Mouse (Mus musculus) adrenal gland, adult 18-20 months (tissue): ENCODE results near the gene Ttyh3. TPM values are rescaled to one million over a fixed set of nuclear protein-coding genes. Genes with fewer than 3 reads are reported as not detected.

Experiments
- DNase-seq, 2 experiments: peaks; one replicate each; pipeline ENCODE4 v3.0.0; 2021 to 2022; ENCODE audit warnings: low spot score in 2 of 2
- total RNA-seq, 2 experiments: library from RNA; stranded (reverse); gene quantifications; 1 replicate in 1 of 2; 2 replicates in 1 of 2; pipeline ENCODE4 v1.2.3; 2021

Gene Ttyh3
- total RNA-seq, 2 experiments from 2014 or later, result 26.5 to 70.6 TPM

DNA sequence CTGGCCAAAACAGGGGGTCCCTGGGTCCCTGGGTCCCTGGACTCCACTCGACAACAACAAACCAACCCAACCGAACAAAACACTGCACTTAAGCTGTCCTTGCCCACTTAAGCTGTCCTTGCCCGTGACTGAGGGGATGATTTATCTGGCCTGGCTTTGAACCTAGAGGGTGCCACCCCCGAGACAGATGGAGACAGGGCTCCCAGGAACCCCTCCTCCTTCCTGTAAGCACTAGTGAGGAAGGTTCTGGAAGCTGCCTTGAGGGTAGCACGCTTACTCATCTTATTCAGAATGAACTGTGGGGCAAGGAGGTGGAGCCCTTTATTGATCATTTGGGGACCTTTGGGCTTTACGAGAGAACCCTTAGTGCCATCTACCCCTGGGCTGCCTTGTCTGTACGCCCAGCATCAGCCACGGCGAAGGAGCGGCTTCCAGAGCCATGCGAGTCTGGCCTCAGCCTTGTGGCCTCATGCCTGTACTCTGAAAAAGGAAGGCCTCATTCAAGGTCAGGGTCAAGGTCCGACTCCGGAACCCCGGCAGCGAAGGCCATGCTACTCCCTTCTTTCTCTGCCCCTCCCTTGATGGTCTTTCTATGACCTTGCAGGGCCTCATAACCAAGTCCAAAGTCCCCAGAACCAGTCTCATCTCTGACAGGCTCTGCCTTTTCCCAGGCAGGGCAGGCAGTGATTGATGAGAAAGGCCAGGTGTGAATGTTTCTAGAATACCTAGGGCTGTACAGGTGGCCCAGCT, 5.4 kb upstream of the Ttyh3 start:
- peak in 1 of 2 experiments; percentile 72 for DNase-seq

DNA sequence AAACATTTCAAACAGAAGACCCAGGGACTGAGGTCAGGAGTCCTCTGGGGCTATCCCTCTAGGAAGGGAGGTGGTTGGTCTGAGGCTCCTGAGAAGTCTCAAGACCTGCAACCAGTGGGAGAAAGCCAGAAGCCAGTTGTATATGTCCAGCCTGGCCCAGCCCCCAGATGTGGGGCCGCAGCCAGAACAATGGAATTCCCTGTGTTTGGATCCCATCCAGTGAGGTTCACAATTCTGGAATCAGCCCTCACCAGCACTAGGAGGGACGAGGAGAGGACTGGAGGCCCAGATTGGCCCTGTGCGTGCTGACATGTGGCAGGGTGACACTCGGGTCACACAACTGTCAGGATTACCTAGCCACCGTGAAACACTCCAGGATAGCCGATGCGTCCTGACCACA, 3.8 kb upstream of the Ttyh3 start:
- no peak for DNase-seq

- no peak for DNase-seq
These were observed 2.4 kb upstream of the Ttyh3 start for GRCm38 (mm10) chr5:140651231-140651630.

DNA sequence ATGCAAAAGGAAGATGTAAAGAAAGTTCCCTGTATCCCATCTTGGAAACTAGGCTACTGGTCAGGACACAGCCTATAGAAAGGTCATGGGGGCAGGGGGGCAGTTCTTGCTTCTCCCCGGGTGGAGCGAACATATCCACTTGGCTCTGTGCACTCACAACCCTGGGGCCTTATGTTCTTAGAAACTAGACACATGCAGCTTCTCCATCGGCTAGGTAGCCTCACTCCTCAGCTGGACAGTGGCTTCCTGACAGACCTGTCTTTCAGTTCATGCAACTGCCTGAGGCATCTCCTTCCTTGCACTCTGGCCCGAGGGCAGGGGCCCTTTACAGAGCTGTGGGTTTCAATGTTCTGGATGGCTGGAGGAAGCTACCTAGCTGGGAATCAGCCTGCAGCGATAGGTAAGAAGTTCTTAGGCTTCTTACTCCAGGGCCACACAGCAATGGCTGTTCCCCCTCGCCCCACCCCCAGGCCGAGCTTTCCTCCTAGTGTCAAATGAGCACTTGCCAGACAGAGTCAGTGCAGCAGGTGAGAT, 1.1 kb upstream of the Ttyh3 start:
- no peak for DNase-seq

DNA sequence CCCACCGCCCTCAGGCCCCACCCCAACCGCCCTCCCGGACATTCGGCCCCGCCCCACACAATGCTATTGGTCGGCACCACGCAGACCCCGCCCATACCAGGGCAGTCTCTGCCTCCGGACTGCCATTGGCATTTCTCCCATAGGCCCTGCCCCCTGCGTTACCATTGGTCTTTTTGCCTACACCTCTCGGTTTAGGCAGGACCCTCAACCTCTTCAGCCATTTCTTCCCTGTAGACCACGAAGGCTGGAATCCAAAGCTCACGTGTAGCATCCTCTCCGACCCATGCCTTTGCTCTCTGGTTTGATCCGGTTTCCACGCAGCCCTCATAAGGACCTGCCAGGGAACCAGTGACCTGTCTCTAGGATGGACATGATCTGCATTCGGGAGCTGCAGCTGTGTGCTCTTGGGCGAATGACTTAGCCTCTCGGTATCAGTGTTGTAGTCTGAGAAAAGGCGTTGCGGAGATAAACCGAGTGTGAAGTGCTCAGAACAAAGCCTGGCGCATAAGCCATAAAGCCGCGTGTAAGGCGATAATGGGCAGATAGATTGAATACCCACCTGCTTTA, 353 bp upstream of the Ttyh3 start:
- DNase-seq, result peak; percentile 93 to 94

- peak; percentile 57 to 60 for DNase-seq
These were observed 861 bp downstream of the Ttyh3 start for GRCm38 (mm10) chr5:140647821-140648518.

DNA sequence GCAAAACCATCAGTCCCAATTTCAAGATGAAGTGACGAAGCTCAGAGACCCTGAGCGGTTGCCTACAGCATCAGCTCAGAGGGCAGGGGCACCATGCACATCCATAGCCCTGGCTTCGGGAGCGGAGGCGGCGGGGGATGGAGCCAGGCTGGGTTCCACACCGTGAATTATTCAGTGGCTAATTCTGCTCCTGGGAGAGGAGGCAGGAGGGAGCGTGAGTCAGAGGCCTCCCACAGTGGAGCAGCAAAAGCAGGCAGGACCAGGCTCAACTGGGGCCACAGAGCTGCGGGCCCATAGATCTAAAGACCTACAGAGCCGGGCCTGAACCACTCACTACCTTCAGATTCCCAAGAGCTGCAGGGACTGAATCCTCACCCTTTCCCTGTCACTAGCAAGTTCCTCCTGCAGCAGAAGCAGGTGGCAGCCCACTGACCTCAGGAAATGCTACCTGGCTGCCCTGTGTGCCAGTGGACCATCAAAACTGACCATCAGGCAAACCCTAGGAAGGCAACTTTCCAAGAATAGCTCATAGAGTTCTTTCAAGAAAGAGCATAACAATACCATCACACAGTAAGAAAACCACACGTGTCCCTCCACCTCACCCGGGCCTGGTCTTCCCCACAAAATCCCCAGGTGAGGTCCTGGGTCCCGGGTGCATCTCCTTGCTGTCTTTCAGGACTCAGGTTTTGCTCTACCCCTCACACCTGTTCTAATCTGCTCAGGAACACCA, 1.6 kb downstream of the Ttyh3 start:
- DNase-seq, result no peak

GRCm38 (mm10) chr5:140646171-140646570, 2.7 kb downstream of the Ttyh3 start:
- no peak for DNase-seq

DNA sequence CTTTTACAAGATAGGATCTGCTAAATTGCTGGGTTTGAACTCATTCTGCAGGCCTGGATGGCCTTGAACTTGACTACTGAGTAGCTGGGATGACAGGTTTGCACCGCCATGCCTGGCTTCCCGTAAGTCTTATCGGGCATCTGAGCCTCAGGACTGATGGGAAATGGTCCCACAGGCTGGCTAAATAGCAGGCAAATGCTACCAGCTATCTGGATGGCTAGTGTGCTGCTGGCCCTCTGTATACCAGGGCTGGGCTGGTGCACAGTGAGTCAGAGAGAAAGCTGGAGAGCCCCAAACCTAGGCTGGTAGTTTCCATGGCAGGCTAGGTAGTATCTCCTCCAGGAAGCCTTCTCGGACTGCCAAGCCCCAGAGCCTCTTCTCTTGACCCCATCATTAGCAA, 3.4 kb downstream of the Ttyh3 start:
- no peak for DNase-seq

DNA sequence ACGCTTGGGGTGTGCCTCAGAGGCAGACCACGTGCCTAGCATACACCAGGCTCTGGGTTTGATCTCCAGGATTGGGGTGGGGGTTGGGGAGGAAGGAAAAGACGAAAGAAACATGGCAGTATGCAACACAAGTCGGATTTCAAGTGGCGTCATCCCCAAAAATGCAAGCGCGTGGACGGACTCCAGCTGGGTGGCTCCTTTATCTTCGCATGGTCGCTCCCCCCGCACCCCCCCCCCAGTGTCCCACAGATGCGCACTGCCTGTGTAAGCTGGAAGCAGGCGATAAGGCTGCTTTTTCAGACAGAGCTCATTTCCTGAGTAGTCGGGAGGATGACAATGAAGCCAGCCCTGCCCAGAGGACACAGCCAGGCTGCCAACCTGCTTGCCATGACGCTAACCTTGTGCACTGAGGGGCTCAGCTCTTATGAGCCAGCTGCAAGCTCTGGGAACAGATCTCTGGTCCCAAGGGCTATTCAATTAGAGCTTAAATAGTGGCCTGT, 4.1 kb downstream of the Ttyh3 start:
- no peak for DNase-seq

- DNase-seq, result no peak
These were observed 4.6 kb downstream of the Ttyh3 start for GRCm38 (mm10) chr5:140644263-140644662.

- no peak for DNase-seq
These were observed 6.8 kb downstream of the Ttyh3 start for GRCm38 (mm10) chr5:140642076-140642475.

DNA sequence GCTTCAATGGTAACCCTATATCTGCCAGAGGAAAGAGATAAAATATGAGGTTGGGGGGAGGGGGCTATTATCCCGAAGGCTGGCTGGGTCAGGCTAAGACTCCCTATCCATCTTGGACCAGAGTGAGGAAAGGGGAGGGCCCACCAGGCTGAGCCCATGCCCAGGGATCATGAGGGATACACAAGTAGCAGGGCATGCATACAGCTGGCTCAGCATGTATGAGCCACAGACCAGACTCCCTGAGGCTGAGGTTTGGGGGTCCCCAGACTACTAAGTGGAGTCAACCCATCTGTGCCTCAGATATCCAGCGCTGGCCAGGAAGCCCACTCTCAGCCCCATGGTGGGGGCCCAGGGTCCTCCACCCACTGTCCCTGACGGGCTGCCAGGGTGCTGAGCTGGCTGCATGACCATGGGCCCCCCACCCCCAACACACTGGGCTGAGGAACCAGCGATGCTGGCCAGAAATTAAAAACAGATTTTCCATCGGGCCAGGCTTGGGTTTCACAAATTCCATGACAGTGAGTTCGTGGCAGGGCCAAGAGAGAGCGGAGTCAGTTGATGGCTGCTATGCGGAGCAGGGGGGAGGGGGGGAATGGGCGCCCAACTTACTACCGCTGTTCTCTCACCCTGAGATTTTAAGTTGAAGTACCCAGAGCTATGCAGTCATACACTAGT, 7.4 kb downstream of the Ttyh3 start:
- DNase-seq, result no peak

DNA sequence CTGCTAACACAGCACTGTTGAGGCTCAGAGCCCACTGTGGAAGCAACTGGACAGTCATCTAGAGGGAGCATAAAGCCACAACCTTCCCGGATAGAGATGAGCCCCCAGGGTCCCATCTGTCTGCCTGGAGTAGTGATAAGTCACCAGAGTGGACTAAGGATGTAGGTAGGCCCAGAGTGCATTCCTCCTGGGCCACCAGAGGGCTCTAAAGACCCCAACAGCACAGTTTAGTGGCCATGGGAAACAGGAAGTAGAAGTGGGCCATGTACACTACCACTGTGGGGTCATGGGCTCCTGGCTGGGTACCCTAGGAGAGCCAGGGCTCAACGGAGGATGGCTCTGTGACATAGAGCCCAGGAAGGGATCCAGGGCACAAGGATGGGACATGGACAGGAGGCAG, 8.0 kb downstream of the Ttyh3 start:
- no peak for DNase-seq

GRCm38 (mm10) chr5:140639871-140640270, 9.0 kb downstream of the Ttyh3 start:
- no peak for DNase-seq

- DNase-seq, result no peak
These were observed 9.5 kb downstream of the Ttyh3 start for GRCm38 (mm10) chr5:140639312-140639711.

DNA sequence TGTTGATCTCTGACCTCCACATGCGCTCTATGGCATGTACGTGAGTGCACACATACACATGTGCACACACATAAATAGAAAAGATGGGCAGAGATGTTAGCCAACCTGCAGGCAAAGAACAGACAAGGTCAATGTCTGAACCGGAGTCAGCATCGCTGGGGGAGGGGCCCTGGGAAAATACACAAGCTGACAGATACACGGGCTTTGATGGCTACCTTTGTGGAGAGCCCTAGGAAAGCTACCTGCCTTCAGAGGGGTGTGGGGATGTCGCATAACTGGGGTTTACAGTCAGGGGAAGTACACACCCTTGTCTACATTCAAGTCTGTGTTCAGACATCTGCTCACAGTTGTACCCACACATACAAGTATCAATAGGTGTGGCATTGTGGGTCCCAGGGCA, 10.3 kb downstream of the Ttyh3 start:
- DNase-seq, result no peak

DNA sequence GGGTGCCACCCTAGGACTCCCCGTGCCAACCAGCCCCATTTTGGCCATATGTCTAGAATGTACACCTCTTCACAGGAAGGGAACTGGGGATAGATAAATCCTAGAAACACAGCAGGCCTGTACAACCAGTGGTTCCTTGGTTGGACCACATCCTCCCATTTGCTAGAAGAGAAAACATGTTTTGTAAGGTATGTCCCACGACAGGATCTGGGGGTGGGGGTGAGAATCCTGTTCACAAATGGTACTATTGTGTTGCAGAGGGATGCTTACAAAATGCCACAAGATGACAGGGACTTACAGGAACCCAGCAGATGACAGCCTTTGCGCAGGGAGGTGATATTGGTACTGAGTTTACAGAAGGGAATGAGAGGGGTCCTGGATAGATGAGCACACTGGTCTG, 10.8 kb downstream of the Ttyh3 start:
- DNase-seq, result no peak

DNA sequence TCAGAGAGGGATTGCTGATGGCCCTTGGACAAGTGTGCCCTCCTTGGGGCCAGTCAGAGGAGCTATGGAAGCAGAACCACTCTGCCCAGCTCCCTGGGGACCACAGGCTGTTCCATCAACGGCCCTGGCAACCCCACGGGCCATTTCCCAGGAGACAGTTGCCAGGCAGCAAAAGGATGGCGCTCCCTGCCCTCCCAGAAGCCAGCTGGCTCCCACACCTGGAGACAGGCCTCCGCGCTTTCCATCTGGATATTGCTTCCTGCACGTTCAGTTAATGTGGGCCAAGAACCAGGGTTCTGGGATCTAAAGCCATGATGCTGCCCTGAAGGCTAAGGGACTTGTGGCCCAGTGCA, 11.8 kb downstream of the Ttyh3 start:
- DNase-seq, result no peak

DNA sequence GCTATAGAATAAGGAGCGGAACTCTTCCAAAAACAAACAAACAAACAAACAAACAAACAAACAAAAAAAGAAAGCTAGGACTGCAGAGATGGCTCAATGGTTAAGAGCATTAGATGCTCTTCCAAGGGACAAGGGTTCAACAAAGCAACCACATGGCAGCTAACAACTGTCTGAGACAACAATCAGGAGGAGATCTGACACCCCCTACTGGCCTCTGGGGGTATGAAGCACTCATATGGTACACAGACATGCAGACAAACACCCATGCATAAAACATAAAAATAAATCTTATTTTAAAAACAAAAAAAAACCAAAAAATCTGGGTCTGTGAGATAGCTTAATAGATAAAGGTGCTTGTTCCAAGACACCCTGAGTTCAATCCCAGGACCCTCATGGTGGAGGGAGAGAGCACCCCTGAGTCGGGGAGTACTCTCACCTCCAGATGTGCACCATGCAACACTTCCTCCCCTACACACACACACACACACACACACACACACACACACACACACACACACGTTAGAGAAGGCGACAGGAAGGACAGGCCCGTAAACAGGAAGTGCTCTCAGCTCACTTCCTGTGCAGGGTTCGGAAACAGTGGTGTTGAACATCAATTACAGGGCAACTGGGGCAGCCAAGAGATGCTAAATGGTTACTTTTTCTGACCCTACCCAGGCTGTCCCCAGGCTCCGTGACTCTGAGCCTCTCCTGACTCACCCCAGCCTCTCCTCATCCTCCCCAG, 12.3 kb downstream of the Ttyh3 start:
- DNase-seq, result no peak
